Mouse (Mus musculus) urinary bladder, postnatal 10 days (tissue): ENCODE results near the gene Mettl18.

Source experiments
- DNase-seq: peaks from one replicate; pipeline ENCODE4 v3.0.0; 2022; ENCODE audit warnings: low spot score

The Mettl18 gene

GRCm38 (mm10) chr1:164043549-164043948 is 48.9 kb downstream of the Mettl18 start:
- DNase-seq = no peak
